Mouse (Mus musculus) G1E (cell line): Measurements from ENCODE around the gene Npas3. TPM values are rescaled to one million over a fixed set of nuclear protein-coding genes. Genes with fewer than 3 reads are reported as not detected.

ENCODE experiments used
- ATAC-seq: 2 replicates; pipeline ENCODE4 v1.8.0; 2016; ENCODE audit warnings: mild to moderate bottlenecking; ENCODE audit not compliant: insufficient number of reproducible peaks, poor library complexity, low FRiP score, severe bottlenecking; ENCODE audit errors: extremely low read depth
- DNase-seq: peaks from one replicate; pipeline ENCODE4 v3.0.0; 2012; ENCODE audit warnings: low spot score
- H3K27me3 ChIP-seq: 2 replicates; pipeline ENCODE4 v1.6.1; 2012; ENCODE audit warnings: mild to moderate bottlenecking, low read length, inconsistent platforms; ENCODE audit not compliant: insufficient read depth
- H3K36me3 ChIP-seq: replicated peaks from 2 replicates; pipeline ENCODE3; 2012; ENCODE audit warnings: mild to moderate bottlenecking, inconsistent platforms
- H3K4me1 ChIP-seq: 2 replicates; pipeline ENCODE4 v1.6.1; 2012; ENCODE audit warnings: low read depth, low read length, inconsistent platforms, mixed read lengths; ENCODE audit not compliant: insufficient read depth
- H3K4me3 ChIP-seq: 2 replicates; pipeline ENCODE4 v1.5.1; 2012; ENCODE audit warnings: low read depth, mild to moderate bottlenecking, inconsistent platforms, low read length, moderate library complexity, mixed read lengths
- H3K9me3 ChIP-seq: replicated peaks from 2 replicates; pipeline ENCODE4 v1.6.1; 2012; ENCODE audit warnings: inconsistent platforms
- CTCF ChIP-seq: IDR thresholded peaks from 2 replicates; pipeline ENCODE4 v1.5.1; 2012; ENCODE audit warnings: low read depth, low read length, inconsistent platforms, mixed read lengths
- GATA1 ChIP-seq: IDR thresholded peaks from 2 replicates; pipeline ENCODE4 v1.6.1; 2012; ENCODE audit warnings: borderline replicate concordance, low read length, inconsistent platforms, mixed read lengths
- GATA2 ChIP-seq: IDR thresholded peaks from 2 replicates; pipeline ENCODE4 v1.6.1; 2012; ENCODE audit warnings: low read depth, low read length, inconsistent platforms, borderline replicate concordance
- POLR2AphosphoS5 ChIP-seq: IDR thresholded peaks from 2 replicates; pipeline ENCODE4 v1.6.1; 2012; ENCODE audit warnings: low read depth, low read length, inconsistent platforms; ENCODE audit not compliant: insufficient replicate concordance
- TAL1 ChIP-seq: conservative IDR thresholded peaks from 2 replicates; pipeline ENCODE4 v1.6.1; 2012; ENCODE audit warnings: low read depth, low read length, inconsistent platforms, mixed read lengths
- polyA plus RNA-seq: library from polyadenylated mRNA; stranded (reverse); fragments of >175 nt; gene quantifications from 2 replicates; pipeline ENCODE4 v1.2.3, GENCODE M21; 2012
- total RNA-seq, 2 experiments: library from RNA; stranded (forward) in 1 of 2; stranded (reverse) in 1 of 2; fragments of 200-1000 nt in 1 of 2; fragments of >200 nt in 1 of 2; fragmentation: Nextera tagmentation in 1 of 2; gene quantifications; 2 replicates each; pipeline ENCODE4 v1.2.3; 2014 to 2017

Npas3 gene
- total and polyA plus RNA-seq, 3 experiments, result 0.11 TPM; not detected in 2

- H3K27me3 ChIP-seq, result no peaks in the 10 kb centered on the region
- no peak overlapping the region for H3K4me3 ChIP-seq
- no peak for TF ChIP-seq CTCF
- TF ChIP-seq GATA2, result no peak
- TF ChIP-seq POLR2AphosphoS5, result no peak
- TF ChIP-seq GATA1, result no peak
- TF ChIP-seq TAL1, result no peak
- peaks cover 50% of the 10 kb centered on the region for H3K9me3 ChIP-seq
- H3K36me3 ChIP-seq, result no peaks in the 10 kb centered on the region
- ATAC-seq (no peak), DNase-seq (no peak)
- H3K4me1 ChIP-seq, result no peaks in the 10 kb centered on the region
These were observed 771.5 kb downstream of the Npas3 start for GRCm38 (mm10) chr12:54019979-54020378.

- DNase-seq (no peak), ATAC-seq (no peak)
- H3K4me3 ChIP-seq, result no peak overlapping the region
- peaks cover 53% of the 10 kb centered on the region for H3K9me3 ChIP-seq
- no peak for TF ChIP-seq TAL1
- no peak for TF ChIP-seq GATA1
- TF ChIP-seq GATA2, result no peak
- TF ChIP-seq CTCF, result no peak
- TF ChIP-seq POLR2AphosphoS5, result no peak
- no peaks in the 10 kb centered on the region for H3K4me1 ChIP-seq
- H3K27me3 ChIP-seq, result no peaks in the 10 kb centered on the region
- H3K36me3 ChIP-seq, result no peaks in the 10 kb centered on the region
These were observed 786.3 kb downstream of the Npas3 start for GRCm38 (mm10) chr12:54034666-54035346.

GRCm38 (mm10) chr12:54037602-54038001, 789.1 kb downstream of the Npas3 start:
- ATAC-seq (no peak), DNase-seq (no peak)
- H3K36me3 ChIP-seq, result no peaks in the 10 kb centered on the region
- H3K27me3 ChIP-seq, result no peaks in the 10 kb centered on the region
- no peaks in the 10 kb centered on the region for H3K4me1 ChIP-seq
- no peak overlapping the region for H3K4me3 ChIP-seq
- peaks cover 47% of the 10 kb centered on the region for H3K9me3 ChIP-seq
- no peak for TF ChIP-seq GATA1
- no peak for TF ChIP-seq POLR2AphosphoS5
- no peak for TF ChIP-seq CTCF
- TF ChIP-seq GATA2, result no peak
- TF ChIP-seq TAL1, result no peak

GRCm38 (mm10) chr12:54042996-54043544, 794.6 kb downstream of the Npas3 start:
- H3K4me1 ChIP-seq, result no peaks in the 10 kb centered on the region
- no peaks in the 10 kb centered on the region for H3K36me3 ChIP-seq
- no peak overlapping the region for H3K4me3 ChIP-seq
- ATAC-seq (no peak), DNase-seq (no peak)
- no peaks in the 10 kb centered on the region for H3K27me3 ChIP-seq
- H3K9me3 ChIP-seq, result peaks cover 41% of the 10 kb centered on the region
- TF ChIP-seq POLR2AphosphoS5, result no peak
- no peak for TF ChIP-seq GATA2

- no peaks in the 10 kb centered on the region for H3K4me1 ChIP-seq
- TF ChIP-seq TAL1, result no peak
- TF ChIP-seq GATA1, result no peak
- no peak for TF ChIP-seq POLR2AphosphoS5
- TF ChIP-seq GATA2, result no peak
- TF ChIP-seq CTCF, result no peak
- H3K36me3 ChIP-seq, result no peaks in the 10 kb centered on the region
- no peaks in the 10 kb centered on the region for H3K27me3 ChIP-seq
- no peak for ATAC-seq
- H3K9me3 ChIP-seq, result peaks cover 43% of the 10 kb centered on the region
- no peak overlapping the region for H3K4me3 ChIP-seq
- no peak for DNase-seq
These were observed 796.3 kb downstream of the Npas3 start for GRCm38 (mm10) chr12:54044606-54045334.

GRCm38 (mm10) chr12:54045360-54045759, 796.9 kb downstream of the Npas3 start:
- DNase-seq (no peak), ATAC-seq (no peak)
- Histone ChIP-seq H3K27me3 (no peaks in the 10 kb centered on the region), H3K4me1 (no peaks in the 10 kb centered on the region), H3K9me3 (peaks cover 44% of the 10 kb centered on the region), H3K36me3 (no peaks in the 10 kb centered on the region), H3K4me3 (no peak overlapping the region)
- TF ChIP-seq CTCF (no peak), TAL1 (no peak)
